Mouse (Mus musculus) gastrocnemius, postnatal 4 days (tissue): ENCODE results near the gene Sh3d19. TPM values are rescaled to one million over a fixed set of nuclear protein-coding genes. Genes with fewer than 3 reads are reported as not detected.

Source experiments
- DNase-seq, 2 experiments: peaks; one replicate each; pipeline ENCODE4 v3.0.0; 2021 to 2022; ENCODE audit warnings: low spot score in 2 of 2, mixed read lengths in 2 of 2
- total RNA-seq, 2 experiments: library from RNA; stranded (reverse); gene quantifications; 2 replicates each; pipeline ENCODE4 v1.2.3; 2021

Gene Sh3d19
- total RNA-seq, 2 experiments from 2014 or later, result 52.8 to 61.9 TPM

GRCm38 (mm10) chr3:86134939-86135638 is 164.2 kb downstream of the Sh3d19 start:
- no peak for DNase-seq

- DNase-seq, result no peak
These were observed 165.1 kb downstream of the Sh3d19 start for GRCm38 (mm10) chr3:86135886-86136563.

- DNase-seq, result no peak
These were observed 166.1 kb downstream of the Sh3d19 start for GRCm38 (mm10) chr3:86136936-86137574.

GRCm38 (mm10) chr3:86139660-86140059 is 168.8 kb downstream of the Sh3d19 start:
- no peak for DNase-seq

- DNase-seq, result no peak
These were observed 170.5 kb downstream of the Sh3d19 start for GRCm38 (mm10) chr3:86141366-86141765.

- peak in 1 of 2 experiments; percentile 37 for DNase-seq
These were observed 171.0 kb downstream of the Sh3d19 start for GRCm38 (mm10) chr3:86141886-86142262.

GRCm38 (mm10) chr3:86142263-86142933 is 171.5 kb downstream of the Sh3d19 start, which contains the start of gene Rps3a1:
Gene Rps3a1 (minus strand): TSS chr3:86142702.
- peak; percentile 98 for DNase-seq

- no peak for DNase-seq
These were observed 172.0 kb downstream of the Sh3d19 start for GRCm38 (mm10) chr3:86142934-86143317.

GRCm38 (mm10) chr3:86143343-86143742 is 172.4 kb downstream of the Sh3d19 start:
- no peak for DNase-seq

- no peak for DNase-seq
These were observed 178.2 kb downstream of the Sh3d19 start for GRCm38 (mm10) chr3:86149063-86149462.

- DNase-seq, result no peak
These were observed 178.6 kb downstream of the Sh3d19 start for GRCm38 (mm10) chr3:86149521-86149920.

GRCm38 (mm10) chr3:86168841-86169425 is 198.0 kb downstream of the Sh3d19 start:
- no peak for DNase-seq

- DNase-seq, result no peak
These were observed 208.8 kb downstream of the Sh3d19 start for GRCm38 (mm10) chr3:86179714-86180113.

Other genes starting within 250 kb of the Sh3d19 start
- gene Fam160a1, start 153.8 kb upstream of the Sh3d19 start, total RNA-seq, result 10 to 100 TPM; 38.9 to 46.6 TPM
- 1 to 10 TPM; 3.3 to 4.3 TPM for gene Glt28d2, start 83.6 kb upstream of the Sh3d19 start, total RNA-seq
- gene Gm37240, start 83.6 kb upstream of the Sh3d19 start, total RNA-seq, result 10 to 100 TPM; 26.2 to 28.4 TPM
- not detected for gene Prss48, start 31.4 kb downstream of the Sh3d19 start, total RNA-seq
- gene Rps3a1, start 171.6 kb downstream of the Sh3d19 start, total RNA-seq, result 100 to 1,000 TPM; 908 to 959 TPM